Mouse (Mus musculus): ENCODE measurements around the gene Iffo1. TPM values are rescaled to one million over a fixed set of nuclear protein-coding genes. Genes with fewer than 3 reads are reported as not detected.
"Not testable (repeated sequence)": the region's sequence is repeated elsewhere in the genome, so short reads cannot be mapped to it uniquely, and the experiment has no call there.

The Iffo1 gene
- polyA plus RNA-seq, 1 experiment from 2014 or later: 21.0 TPM

DNA sequence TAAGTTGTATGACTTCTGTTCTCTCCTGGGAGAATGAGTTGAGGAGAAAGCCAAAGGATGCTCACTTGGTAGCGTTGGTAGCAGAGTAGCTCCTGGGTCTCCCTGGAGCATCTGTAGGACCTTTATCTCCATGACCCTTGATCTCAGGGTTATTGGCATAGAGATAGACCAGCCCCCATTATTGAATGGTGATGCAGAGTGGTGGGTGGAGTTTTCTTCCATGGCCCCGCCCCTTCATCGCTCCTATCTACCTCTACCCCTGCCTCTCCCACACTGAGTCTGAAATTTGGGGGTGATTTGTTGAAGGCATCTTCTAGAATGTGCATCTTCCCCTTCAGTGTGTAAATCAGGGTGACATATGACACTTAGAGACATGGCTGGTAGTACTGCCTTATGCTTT, 11.4 kb downstream of the Iffo1 start:
- ATAC-seq (replicated peaks): no peak
- Histone ChIP-seq H3K4me2 (replicated peaks) (no peak overlapping the region), H3K4me3 (no peak overlapping the region), H3K9me3 (no peaks in the 10 kb centered on the region), H3K27ac (replicated peaks) (no peak overlapping the region), H3K9ac (replicated peaks) (no peak overlapping the region), H3K27me3 (no peaks in the 10 kb centered on the region), H3K36me3 (peaks cover 51% of the 10 kb centered on the region), H3K4me1 (peaks cover 15% of the 10 kb centered on the region)
- 94% methylated on average over 3 of the region's 3 CpGs for WGBS

DNA sequence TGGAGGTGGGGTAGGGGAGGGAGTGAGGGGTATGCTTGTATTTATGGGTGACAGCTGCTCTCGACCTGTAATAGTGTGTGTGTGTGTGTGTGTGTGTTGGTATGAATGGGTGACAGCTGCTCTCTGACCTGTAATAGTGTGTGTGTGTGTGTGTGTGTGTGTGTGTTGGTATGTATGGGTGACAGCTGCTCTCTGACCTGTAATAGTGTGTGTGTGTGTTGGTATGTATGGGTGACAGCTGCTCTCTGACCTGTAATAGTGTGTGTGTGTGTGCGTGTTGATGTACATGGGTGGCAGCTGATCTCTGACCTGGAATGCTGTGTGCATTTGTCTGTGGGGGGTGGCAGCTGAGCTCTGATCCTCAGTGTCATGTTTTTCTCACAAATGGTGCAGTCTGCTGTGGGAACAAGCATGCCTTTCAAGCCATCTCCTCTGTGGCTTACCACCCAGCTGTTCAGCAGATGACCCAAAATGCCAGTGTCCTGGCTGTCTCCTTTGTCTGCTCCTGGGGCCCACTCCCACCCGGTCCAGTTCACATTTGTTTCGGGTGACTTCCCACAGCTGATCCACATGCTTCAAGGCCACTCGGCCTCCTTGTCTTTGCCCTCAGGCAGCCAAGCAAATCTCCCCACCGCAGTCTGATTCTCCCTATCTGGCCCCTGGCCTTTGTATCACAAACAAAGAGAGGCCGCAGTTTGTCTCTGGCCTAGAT, 12.0 kb downstream of the Iffo1 start:
- Histone ChIP-seq H3K27me3 (no peaks in the 10 kb centered on the region), H3K9ac (replicated peaks) (no peak overlapping the region), H3K4me1 (peaks cover 20% of the 10 kb centered on the region), H3K4me2 (replicated peaks) (no peak overlapping the region), H3K9me3 (no peaks in the 10 kb centered on the region), H3K4me3 (no peak overlapping the region), H3K27ac (replicated peaks) (no peak overlapping the region), H3K36me3 (peaks cover 51% of the 10 kb centered on the region)
- no peak for ATAC-seq (replicated peaks)
- WGBS: 32% methylated on average over 7 of the region's 7 CpGs

DNA sequence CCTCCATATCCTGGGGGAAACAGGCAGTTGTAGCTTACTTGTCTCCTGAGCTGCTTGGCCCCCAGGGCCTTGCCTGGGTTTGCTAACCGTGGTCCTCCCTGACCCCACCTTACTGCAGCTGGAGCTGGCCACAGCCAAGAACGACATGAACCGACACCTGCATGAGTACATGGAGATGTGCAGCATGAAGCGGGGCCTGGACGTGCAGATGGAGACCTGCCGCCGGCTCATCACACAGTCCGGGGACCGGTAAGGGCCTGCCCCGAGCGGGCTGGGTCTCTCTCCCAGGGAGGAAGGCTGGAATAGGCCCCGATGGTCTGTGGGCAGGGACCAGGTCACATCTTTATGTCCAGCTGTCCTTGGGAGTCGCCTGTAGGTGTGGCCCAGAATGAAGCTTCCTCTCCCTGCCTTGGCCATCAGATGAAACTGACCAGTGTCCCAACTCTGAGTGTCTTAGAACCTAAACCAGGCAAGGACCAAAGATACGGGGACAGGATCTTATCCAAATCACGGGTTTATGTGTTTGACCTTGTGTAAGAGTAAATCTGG, 14.0 kb downstream of the Iffo1 start:
- WGBS: 91% methylated on average over 15 of the region's 15 CpGs

GRCm38 (mm10) chr6:125159773-125160557, 14.9 kb downstream of the Iffo1 start:
- Histone ChIP-seq H3K27ac (replicated peaks) (peak overlapping the region; percentile 40), H3K4me1 (peaks cover 40% of the 10 kb centered on the region), H3K9ac (replicated peaks) (no peak overlapping the region), H3K4me2 (replicated peaks) (no peak overlapping the region), H3K9me3 (no peaks in the 10 kb centered on the region), H3K4me3 (no peak overlapping the region), H3K27me3 (no peaks in the 10 kb centered on the region), H3K36me3 (peaks cover 45% of the 10 kb centered on the region)
- ATAC-seq (replicated peaks): no peak
- WGBS: 83% methylated on average over 7 of the region's 7 CpGs

More for the DNA sequence above, 14.0 kb downstream of the Iffo1 start:
- Histone ChIP-seq H3K27ac (replicated peaks) (no peak overlapping the region), H3K4me1 (peaks cover 36% of the 10 kb centered on the region), H3K9me3 (no peaks in the 10 kb centered on the region), H3K4me3 (no peak overlapping the region), H3K27me3 (no peaks in the 10 kb centered on the region), H3K36me3 (peaks cover 47% of the 10 kb centered on the region), H3K9ac (replicated peaks) (no peak overlapping the region), H3K4me2 (replicated peaks) (no peak overlapping the region)
- no peak for ATAC-seq (replicated peaks)

DNA sequence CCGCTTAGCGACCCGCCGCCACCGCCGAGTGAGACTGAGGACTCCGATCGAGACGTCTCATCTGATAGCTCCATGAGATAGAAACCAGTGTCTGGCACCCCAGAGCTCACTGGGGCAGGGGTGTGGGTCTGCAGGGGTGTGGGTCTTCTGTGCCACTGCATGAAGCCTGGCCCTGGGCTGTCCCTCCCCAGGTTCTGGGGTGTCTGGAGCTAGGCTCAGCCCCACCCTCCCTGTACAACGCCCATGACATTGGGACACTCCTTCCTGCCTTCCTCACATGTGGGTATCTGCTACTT, 15.5 kb downstream of the Iffo1 start:
- Histone ChIP-seq H3K27me3 (no peaks in the 10 kb centered on the region), H3K4me1 (peaks cover 40% of the 10 kb centered on the region), H3K36me3 (peaks cover 45% of the 10 kb centered on the region), H3K9ac (replicated peaks) (no peak overlapping the region), H3K9me3 (no peaks in the 10 kb centered on the region), H3K27ac (replicated peaks) (peak overlapping the region; percentile 40), H3K4me3 (no peak overlapping the region), H3K4me2 (replicated peaks) (no peak overlapping the region)
- 57% methylated on average over 10 of the region's 10 CpGs for WGBS
- ATAC-seq (replicated peaks): no peak

DNA sequence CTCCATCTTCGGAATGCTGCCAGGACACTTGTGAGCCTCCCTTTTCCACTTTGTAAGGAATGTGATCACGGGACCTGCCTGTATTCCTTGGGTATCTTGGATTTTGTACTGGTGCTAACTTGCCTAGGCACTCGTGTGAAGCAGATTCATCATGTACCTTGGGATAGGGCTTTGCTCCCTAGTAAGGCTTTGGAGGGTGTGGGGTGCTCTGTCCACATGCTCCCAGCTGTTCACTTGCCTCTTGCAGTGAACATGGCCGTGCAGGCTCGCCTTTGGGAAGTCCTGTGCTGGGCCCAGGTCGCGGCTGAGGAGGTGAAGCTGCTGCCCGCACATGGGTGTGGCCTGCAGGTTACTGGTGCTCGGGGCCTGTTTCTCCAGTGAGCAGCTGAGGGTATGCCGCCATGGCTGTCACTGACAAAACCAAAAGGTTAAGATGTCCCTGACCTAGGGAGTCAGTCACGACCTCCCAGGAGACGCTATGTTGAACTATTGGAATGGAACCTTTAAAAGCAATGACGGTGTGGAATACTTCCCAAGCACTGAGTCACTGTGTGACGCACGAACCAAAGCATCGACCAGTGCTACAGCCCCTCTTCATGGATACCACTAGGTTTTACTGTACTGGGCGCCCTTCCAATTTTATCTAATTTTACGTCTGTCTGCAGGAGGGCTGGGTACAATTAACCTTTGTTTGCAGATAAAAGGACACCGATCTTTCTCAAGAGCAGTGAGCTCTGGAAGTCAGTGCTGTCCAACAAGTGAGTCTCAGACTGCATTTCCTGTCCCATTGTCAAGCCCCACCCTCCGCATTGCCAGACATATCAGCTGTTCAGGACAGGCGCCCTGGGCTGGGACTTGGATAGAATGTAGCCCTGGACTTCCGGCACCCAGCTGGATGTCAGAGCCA, 16.1 kb downstream of the Iffo1 start:
- Histone ChIP-seq H3K27me3 (no peaks in the 10 kb centered on the region), H3K4me2 (replicated peaks) (no peak overlapping the region), H3K4me3 (no peak overlapping the region), H3K9ac (replicated peaks) (no peak overlapping the region), H3K9me3 (no peaks in the 10 kb centered on the region), H3K4me1 (peaks cover 42% of the 10 kb centered on the region), H3K27ac (replicated peaks) (peak overlapping the region; percentile 40), H3K36me3 (peaks cover 42% of the 10 kb centered on the region)
- ATAC-seq (replicated peaks): no peak
- 16% methylated on average over 22 of the region's 22 CpGs for WGBS

DNA sequence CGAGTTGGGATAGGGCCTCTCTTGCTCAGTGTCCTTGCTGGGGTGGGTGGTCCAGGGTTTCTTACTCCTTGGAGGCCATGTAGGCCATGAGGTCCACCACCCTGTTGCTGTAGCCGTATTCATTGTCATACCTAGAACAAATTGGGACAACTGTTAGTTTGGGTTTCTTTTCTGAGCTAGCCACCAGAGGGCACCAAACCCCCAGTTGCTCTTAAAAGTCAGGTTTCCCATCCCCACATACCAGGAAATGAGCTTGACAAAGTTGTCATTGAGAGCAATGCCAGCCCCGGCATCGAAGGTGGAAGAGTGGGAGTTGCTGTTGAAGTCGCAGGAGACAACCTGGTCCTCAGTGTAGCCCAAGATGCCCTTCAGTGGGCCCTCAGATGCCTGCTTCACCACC, 16.9 kb downstream of the Iffo1 start:
- not testable (repeated sequence) for ATAC-seq (replicated peaks); H3K27me3 ChIP-seq; H3K4me3 ChIP-seq; H3K27ac ChIP-seq (replicated peaks); H3K9me3 ChIP-seq; H3K4me2 ChIP-seq (replicated peaks); H3K9ac ChIP-seq (replicated peaks)
- peaks cover 50% of the 10 kb centered on the region for H3K4me1 ChIP-seq
- 8% methylated on average over 4 of the region's 5 CpGs for WGBS
- H3K36me3 ChIP-seq: peaks cover 41% of the 10 kb centered on the region

DNA sequence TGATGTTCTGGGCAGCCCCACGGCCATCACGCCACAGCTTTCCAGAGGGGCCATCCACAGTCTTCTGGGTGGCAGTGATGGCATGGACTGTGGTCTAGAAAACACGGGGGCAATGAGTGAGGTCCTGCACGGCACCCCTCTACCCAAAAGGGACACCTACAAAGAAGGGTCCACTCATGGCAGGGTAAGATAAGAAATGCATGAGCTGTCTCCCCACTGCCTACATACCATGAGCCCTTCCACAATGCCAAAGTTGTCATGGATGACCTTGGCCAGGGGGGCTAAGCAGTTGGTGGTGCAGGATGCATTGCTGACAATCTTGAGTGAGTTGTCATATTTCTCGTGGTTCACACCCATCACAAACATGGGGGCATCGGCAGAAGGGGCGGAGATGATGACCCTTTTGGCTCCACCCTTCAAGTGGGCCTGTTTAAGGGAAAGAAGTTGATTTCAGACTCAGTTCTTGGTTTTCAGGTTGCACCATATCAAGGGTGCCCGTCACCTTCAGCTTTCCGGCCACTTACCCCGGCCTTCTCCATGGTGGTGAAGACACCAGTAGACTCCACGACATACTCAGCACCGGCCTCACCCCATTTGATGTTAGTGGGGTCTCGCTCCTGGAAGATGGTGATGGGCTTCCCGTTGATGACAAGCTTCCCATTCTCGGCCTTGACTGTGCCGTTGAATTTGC, 17.7 kb downstream of the Iffo1 start:
- Histone ChIP-seq H3K4me1 (peaks cover 58% of the 10 kb centered on the region), H3K36me3 (peaks cover 45% of the 10 kb centered on the region)
- H3K27me3 ChIP-seq; ATAC-seq (replicated peaks); H3K9me3 ChIP-seq; H3K27ac ChIP-seq (replicated peaks); H3K9ac ChIP-seq (replicated peaks); H3K4me3 ChIP-seq; H3K4me2 ChIP-seq (replicated peaks): not testable (repeated sequence)
- WGBS: 73% methylated on average over 13 of the region's 16 CpGs

DNA sequence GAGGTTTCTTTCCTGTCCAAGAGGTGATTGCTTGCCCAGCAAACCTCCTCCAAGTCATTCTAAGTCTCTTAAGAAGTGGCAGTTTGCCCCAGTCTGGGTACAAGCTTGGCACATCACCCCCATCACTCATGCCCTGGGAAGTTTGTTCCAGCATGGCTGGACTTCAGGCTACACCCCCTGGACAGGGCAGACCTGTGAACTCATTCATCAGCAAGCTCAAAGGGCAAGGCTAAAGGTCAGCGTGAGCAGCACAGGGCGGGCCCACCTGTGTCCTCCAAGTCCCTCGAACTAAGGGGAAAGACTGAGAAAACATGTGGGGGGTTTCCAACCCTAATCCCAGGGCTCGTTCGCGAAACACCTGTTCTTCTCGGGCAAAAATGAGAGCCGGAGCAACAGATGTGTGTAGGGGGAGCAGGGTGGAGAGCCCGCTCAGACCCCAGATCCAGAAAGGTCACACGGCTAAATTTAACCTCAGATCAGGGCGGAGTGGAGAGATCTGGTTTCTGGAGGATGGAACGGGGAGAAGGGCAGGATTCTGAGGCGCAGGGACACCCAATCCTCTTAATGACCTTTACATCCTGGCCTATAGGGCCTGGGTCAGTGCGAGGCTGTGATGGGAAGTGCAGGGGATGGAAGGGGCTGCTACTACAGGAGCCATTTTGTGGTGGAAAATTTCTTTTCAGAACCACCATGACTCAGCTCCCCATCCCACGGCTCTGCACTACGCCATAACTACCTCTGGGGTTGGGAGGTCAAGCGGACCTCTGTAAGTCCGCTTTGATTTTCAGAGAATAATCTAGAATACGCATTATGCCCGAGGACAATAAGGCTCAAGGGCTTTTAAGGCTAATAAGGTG, 19.0 kb downstream of the Iffo1 start:
- no peaks in the 10 kb centered on the region for H3K9me3 ChIP-seq
- ATAC-seq (replicated peaks): no peak
- H3K4me2 ChIP-seq (replicated peaks): peak overlapping the region; percentile 87
- H3K27ac ChIP-seq (replicated peaks): peak overlapping the region; percentile 92
- peak overlapping the region; percentile 86 for H3K9ac ChIP-seq (replicated peaks)
- WGBS: 3% methylated on average over 20 of the region's 20 CpGs
- H3K27me3 ChIP-seq: no peaks in the 10 kb centered on the region
- H3K36me3 ChIP-seq: peaks cover 52% of the 10 kb centered on the region
- peak overlapping the region; percentile 88 for H3K4me3 ChIP-seq
- peaks cover 59% of the 10 kb centered on the region for H3K4me1 ChIP-seq

DNA sequence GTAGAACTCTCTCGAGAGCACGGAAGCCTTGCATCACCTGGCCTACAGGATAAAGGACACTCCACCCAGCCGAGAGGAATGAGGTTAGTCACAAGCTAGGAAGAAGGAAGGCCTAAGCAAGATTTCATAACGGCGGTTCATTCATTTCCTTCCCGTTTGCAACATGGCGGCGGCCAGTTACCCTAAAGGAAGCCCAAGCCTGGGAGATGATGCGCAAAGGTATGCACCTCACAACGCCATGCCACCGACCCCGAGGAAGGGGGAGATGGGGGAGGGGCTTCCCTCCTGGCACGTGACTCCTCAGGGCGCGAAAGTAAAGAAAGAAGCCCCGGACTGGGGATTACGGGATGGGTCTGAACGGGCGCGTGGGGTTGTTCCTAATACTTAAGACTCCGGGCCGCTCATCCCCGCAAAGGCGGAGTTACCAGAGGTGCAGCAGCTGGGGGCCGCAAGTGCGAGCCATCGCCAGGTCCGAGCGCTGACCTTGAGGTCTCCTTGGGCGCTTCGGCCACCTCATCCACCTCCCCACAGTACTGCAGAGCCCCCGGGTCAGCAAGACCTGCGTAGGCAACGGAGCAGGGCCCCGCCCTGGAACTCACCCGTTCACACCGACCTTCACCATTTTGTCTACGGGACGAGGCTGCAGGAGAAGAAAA, 19.8 kb downstream of the Iffo1 start:
- peak overlapping the region; percentile 88 for H3K4me3 ChIP-seq
- H3K36me3 ChIP-seq: peaks cover 52% of the 10 kb centered on the region
- peak overlapping the region; percentile 86 for H3K9ac ChIP-seq (replicated peaks)
- no peaks in the 10 kb centered on the region for H3K27me3 ChIP-seq
- WGBS: under 1% methylated on average over 38 of the region's 39 CpGs
- peak; percentile 37 for ATAC-seq (replicated peaks)
- peaks cover 59% of the 10 kb centered on the region for H3K4me1 ChIP-seq
- peak overlapping the region; percentile 92 for H3K27ac ChIP-seq (replicated peaks)
- H3K4me2 ChIP-seq (replicated peaks): peak overlapping the region; percentile 87
- H3K9me3 ChIP-seq: no peaks in the 10 kb centered on the region
